ENCODE assay signal across 38 mouse cellular contexts in the genomic region with DNA sequence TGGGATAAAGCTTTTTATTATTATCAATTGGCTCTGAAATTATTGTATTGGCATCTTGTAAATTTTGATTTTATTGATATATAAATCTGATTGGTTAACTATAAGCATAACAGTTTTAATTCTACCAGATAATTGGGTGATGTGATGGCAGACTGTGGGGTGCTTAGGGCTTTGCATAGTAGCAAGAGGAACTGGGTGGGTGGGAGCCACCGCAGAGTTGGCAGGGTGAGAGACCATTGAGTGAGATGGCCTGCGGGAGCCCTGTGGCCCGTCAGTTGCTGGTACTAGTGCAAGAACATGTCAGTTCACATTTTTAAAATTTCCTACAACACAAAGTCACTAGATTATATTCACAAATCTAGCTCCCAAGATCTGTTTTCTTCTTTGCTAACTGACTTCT. TPM values are rescaled to one million over a fixed set of nuclear protein-coding genes. Genes with fewer than 3 reads are reported as not detected.
"Had no signal": no experiment of that assay in that cellular context is flagged by ENCODE, and none has a peak within 500 bp of the region (broad histone marks: within the 10 kb centered on the region; RNA-seq: fewer than 3 reads in every experiment).

No protein-coding gene starts in this region.

- H3K4me1 ChIP-seq: heart, embryonic 13.5 days; heart, embryonic 15.5 days; hindbrain, embryonic 10.5 days; hindbrain, embryonic 12.5 days; intestine, embryonic 15.5 days; limb, embryonic 12.5 days; liver, embryonic 12.5 days had no signal

- DNase-seq: forebrain, postnatal 0 days; gastrocnemius, postnatal 14 days; gastrocnemius, postnatal 36 days; heart, adult 18-20 months; heart, postnatal 14 days; heart, postnatal 4 days; kidney, adult 18-20 months; kidney, adult 8-10 months; kidney, postnatal 10 days; kidney, postnatal 25 days; kidney, postnatal 4 days; layer of hippocampus, adult 9-11 months; layer of hippocampus, postnatal 36 days; left cerebral cortex, postnatal 4 days had no signal

- H3K27ac ChIP-seq: heart, embryonic 13.5 days; heart, embryonic 15.5 days; hindbrain, embryonic 10.5 days; hindbrain, embryonic 12.5 days; hindbrain, embryonic 14.5 days; intestine, embryonic 15.5 days; layer of hippocampus, adult 2 months; limb, embryonic 12.5 days; liver, embryonic 12.5 days had no signal

- H3K4me3 ChIP-seq: heart, embryonic 13.5 days; heart, embryonic 15.5 days; hindbrain, embryonic 10.5 days; hindbrain, embryonic 12.5 days; intestine, embryonic 15.5 days; layer of hippocampus, adult 2 months; limb, embryonic 12.5 days; liver, embryonic 12.5 days had no signal

- ATAC-seq: forebrain, postnatal 0 days; hindbrain, embryonic 16.5 days; inflammation-experienced regulatory T-cells, adult 6 months; intestine, embryonic 15.5 days; intestine, postnatal 0 days; liver, embryonic 12.5 days had no signal

- H3K36me3 ChIP-seq: heart, embryonic 13.5 days; heart, embryonic 15.5 days; hindbrain, embryonic 10.5 days; hindbrain, embryonic 12.5 days; intestine, embryonic 15.5 days; limb, embryonic 12.5 days; liver, embryonic 12.5 days had no signal

- H3K9ac ChIP-seq: forebrain, postnatal 0 days; heart, embryonic 13.5 days; heart, embryonic 15.5 days; hindbrain, embryonic 12.5 days; hindbrain, embryonic 14.5 days; intestine, embryonic 15.5 days; limb, embryonic 12.5 days; liver, embryonic 12.5 days had no signal

- H3K27me3 ChIP-seq: heart, embryonic 13.5 days; heart, embryonic 15.5 days; hindbrain, embryonic 12.5 days; intestine, embryonic 15.5 days; limb, embryonic 12.5 days; liver, embryonic 12.5 days had no signal

RNA-seq across cellular contexts. Expression of a gene that starts 20.2 kb away (rescaled TPM):
- total RNA-seq: gastrocnemius, adult 18-20 months; gastrocnemius, adult 8-10 months; gastrocnemius, postnatal 14 days; gastrocnemius, postnatal 36 days; heart, adult 18-20 months; heart, postnatal 4 days; layer of hippocampus, adult 2 months; layer of hippocampus, postnatal 14 days; layer of hippocampus, postnatal 36 days; left cerebral cortex, adult 18-20 months; left cerebral cortex, adult 8-10 months; left cerebral cortex, postnatal 10 days; left cerebral cortex, postnatal 25 days; liver, adult 2 months had no signal
- polyA plus RNA-seq: heart, embryonic 13.5 days; liver, adult 2 months had no signal

RNA-seq across cellular contexts. Expression of a gene that starts 34.9 kb away (rescaled TPM):
- total RNA-seq: forebrain, postnatal 0 days; heart, adult 18-20 months; heart, postnatal 4 days; layer of hippocampus, adult 2 months; layer of hippocampus, postnatal 14 days; layer of hippocampus, postnatal 36 days; left cerebral cortex, adult 18-20 months; left cerebral cortex, adult 8-10 months; left cerebral cortex, postnatal 10 days; left cerebral cortex, postnatal 25 days; left cerebral cortex, postnatal 4 days; liver, adult 2 months had no signal
- polyA plus RNA-seq: forebrain, postnatal 0 days; heart, embryonic 11.5 days; heart, embryonic 13.5 days; heart, embryonic 15.5 days; heart, postnatal 0 days; hindbrain, embryonic 10.5 days; hindbrain, embryonic 12.5 days; hindbrain, embryonic 14.5 days; hindbrain, embryonic 16.5 days; inflammation-experienced regulatory T-cells, adult 6 months; kidney, embryonic 14.5 days; kidney, embryonic 16.5 days; limb, embryonic 12.5 days; liver, embryonic 12.5 days had no signal
